Mouse (Mus musculus): ENCODE measurements around the gene Il17rd. TPM values are rescaled to one million over a fixed set of nuclear protein-coding genes. Genes with fewer than 3 reads are reported as not detected.

The Il17rd gene
- polyA plus RNA-seq, 1 experiment: 0.67 TPM

DNA sequence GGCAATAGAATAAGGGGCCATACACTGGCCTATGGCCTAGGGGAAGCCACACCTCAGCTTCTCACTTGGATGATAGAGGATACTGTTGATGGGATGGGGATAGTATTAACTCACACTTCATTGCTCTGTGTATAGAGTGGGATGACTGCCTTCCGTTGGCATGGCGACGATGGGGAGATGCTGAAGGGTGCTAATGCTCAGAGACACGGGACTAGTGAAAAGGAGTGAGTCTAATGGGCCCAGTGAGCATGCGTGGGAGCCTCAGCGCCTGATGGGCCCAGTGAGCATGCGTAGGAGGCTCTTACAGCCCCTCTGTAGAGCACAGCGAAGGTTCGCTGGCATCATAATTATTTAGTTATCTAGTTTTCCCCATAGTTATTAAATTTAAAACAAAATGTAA lies 100.2 kb downstream of the Il17rd start:
- Histone ChIP-seq H3K27ac (replicated peaks; ENCODE audit: low read depth, low read length) (no peak overlapping the region), H3K4me3 (ENCODE audit: insufficient read depth, low read depth, low read length) (no peak overlapping the region), H3K4me1 (ENCODE audit: control insufficient read depth, insufficient read depth, insufficient read length, low read length) (peaks cover 2% of the 10 kb centered on the region; the same call in 1 of the 2 replicates)

DNA sequence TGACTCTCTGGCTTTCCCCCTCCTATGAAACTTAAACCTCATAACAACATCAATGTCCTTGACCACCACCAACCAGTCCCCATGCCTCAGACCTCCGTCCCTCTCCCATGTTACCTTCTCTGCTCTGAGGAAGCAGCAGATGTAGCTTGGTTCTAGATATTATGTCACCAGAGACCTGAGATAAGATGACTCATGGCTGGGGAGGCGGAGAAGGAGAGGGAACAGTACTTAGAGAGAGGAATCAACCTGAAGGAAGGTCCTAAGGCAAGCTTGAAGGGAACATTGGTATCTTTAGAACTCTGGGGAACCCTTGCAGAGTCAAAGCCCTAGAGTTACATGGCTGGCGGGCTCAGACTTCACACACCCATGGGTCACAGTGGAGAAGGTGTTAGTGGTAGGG lies 101.2 kb downstream of the Il17rd start:
- no peak overlapping the region for H3K27ac ChIP-seq (replicated peaks; ENCODE audit: low read depth, low read length)
- no peak overlapping the region for H3K4me3 ChIP-seq (ENCODE audit: insufficient read depth, low read depth, low read length)
- peaks cover 5% of the 10 kb centered on the region; the same call in 1 of the 2 replicates for H3K4me1 ChIP-seq (ENCODE audit: control insufficient read depth, insufficient read depth, insufficient read length, low read length)

DNA sequence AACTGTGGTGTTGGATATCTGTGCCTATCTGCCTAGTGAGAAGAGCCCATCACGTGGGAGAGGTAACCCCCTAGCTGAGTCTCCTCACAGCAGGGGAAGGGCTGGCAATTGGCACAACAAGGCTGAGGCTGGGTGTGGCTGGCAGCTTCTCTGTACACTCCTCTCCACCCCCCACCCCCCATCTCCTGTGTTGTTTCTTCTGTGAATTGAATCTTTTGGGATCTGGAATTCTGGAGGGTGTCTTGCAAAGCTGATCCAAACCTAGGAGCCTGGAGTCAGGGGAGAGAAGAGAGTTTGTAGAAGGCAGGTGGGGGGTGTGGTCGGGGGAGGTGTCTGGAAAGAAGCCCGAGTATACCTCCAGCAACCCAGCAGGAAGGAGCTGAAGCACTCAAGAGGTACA lies 102.7 kb downstream of the Il17rd start:
- H3K4me3 ChIP-seq (ENCODE audit: insufficient read depth, low read depth, low read length): no peak overlapping the region
- no peak overlapping the region for H3K27ac ChIP-seq (replicated peaks; ENCODE audit: low read depth, low read length)
- H3K4me1 ChIP-seq (ENCODE audit: control insufficient read depth, insufficient read depth, insufficient read length, low read length): peaks cover 5% of the 10 kb centered on the region; the same call in 1 of the 2 replicates

DNA sequence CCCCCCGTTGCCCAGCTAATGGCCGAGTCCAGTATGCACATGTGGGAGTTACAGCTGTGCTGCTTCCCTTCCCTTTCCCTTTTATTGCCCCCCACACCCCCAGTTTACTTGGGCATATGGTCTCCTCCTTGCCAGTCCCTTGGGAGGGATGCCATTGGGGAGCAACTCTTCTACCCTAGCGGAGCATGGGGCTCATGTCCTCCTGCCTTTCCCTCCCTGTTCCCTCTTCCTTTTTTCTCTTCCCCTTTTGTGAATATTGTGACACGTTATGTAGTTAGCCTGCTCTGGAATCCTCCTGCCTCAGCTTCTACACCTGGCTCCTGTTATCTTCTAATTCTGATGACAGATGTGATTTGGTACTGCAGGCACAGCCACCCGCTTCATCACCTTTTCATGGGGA lies 103.9 kb downstream of the Il17rd start:
- no peak overlapping the region for H3K4me3 ChIP-seq (ENCODE audit: insufficient read depth, low read depth, low read length)
- no peak overlapping the region for H3K27ac ChIP-seq (replicated peaks; ENCODE audit: low read depth, low read length)
- H3K4me1 ChIP-seq (ENCODE audit: control insufficient read depth, insufficient read depth, insufficient read length, low read length): peaks cover 5% of the 10 kb centered on the region; the same call in 1 of the 2 replicates

DNA sequence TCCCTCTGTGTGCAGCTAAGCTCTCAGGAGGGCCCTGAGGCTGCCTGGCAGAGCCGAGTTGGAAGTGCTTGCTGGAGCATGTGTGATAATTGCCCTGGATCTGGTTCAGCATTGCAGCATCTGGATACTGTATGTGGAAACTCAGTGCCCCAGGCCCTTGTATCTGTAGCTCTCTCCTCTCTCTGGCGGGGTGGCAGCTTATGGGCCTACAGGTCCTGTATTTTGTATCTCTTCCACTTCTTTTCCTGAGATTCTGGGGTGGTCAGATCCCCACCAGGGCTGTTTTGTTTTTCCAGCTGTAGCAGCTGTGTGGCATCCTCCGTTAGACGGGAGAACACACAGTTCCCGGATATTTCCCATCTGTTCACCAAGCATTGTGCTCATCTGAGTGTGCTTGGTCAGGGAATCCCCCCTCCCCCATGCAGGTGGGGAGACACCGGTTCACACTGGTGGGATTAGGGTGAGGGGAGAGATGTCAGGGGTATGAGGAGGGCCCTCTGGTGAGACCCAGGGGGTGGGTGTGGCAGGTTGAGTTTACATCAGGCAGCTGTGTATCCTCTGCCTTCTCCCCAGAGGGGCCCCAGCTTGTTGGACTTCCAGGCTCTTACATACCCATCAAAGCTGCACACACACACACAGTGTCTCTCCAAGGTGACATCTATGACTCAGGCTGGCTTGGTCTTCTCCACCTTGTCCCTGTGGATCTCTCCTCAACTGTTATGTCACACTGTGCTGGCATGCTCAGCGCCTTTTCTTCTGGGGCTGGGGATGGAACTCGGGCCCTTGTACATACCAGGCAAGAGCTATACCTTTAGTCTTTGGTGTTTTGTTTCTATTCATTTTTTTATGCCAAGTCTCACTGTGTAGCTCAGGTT lies 106.7 kb downstream of the Il17rd start:
- Histone ChIP-seq H3K27ac (replicated peaks; ENCODE audit: low read depth, low read length) (no peak overlapping the region), H3K4me3 (ENCODE audit: insufficient read depth, low read depth, low read length) (no peak overlapping the region), H3K4me1 (ENCODE audit: control insufficient read depth, insufficient read depth, insufficient read length, low read length) (peaks cover 5% of the 10 kb centered on the region; the same call in 1 of the 2 replicates)

DNA sequence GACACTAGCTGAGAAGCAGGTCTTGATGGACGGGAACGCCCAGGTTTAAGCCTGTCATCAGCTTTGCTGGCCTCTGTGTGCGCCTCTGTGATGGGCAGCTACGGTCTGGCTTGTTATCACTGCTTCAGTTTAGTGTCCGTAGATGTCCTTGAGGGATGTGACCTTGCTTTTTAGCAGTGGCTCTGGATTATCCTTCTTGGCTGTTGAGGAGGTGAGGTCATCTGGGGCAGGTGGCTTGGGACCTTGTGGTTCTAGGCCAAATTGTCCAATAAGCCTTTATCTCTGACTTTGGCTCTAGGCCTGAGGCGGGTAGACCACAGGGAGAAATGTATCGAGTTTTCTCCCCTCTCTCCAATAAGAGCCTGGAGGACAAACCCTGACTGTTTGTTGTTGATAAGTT lies 109.0 kb downstream of the Il17rd start:
- H3K4me1 ChIP-seq (ENCODE audit: control insufficient read depth, insufficient read depth, insufficient read length, low read length): peaks cover 5% of the 10 kb centered on the region; the same call in 1 of the 2 replicates
- no peak overlapping the region for H3K27ac ChIP-seq (replicated peaks; ENCODE audit: low read depth, low read length)

DNA sequence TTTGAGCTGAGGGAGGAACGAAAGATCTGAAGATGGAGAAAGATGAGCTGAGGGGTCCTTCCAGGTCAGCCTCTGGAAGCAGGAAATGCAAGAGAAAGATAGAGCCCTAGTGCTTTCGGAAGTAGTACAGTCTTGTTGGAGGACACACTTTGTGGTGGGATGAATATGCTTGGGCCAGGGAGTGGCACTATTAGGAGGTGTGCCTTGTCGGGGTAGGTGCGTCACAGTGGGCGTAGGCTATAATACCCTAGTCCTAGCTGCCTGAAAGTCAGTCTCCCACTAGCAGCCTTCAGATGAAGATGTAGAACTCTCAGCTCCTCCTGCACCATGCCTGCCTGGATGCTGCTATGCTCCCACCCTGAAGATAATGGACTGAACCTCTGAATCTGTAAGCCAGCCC lies 110.7 kb downstream of the Il17rd start:
- no peak overlapping the region for H3K4me3 ChIP-seq (ENCODE audit: insufficient read depth, low read depth, low read length)
- H3K4me1 ChIP-seq (ENCODE audit: control insufficient read depth, insufficient read depth, insufficient read length, low read length): no peaks in the 10 kb centered on the region
- no peak overlapping the region for H3K27ac ChIP-seq (replicated peaks; ENCODE audit: low read depth, low read length)

More for the DNA sequence above, 109.0 kb downstream of the Il17rd start:
- H3K4me3 ChIP-seq (ENCODE audit: insufficient read depth, low read depth, low read length): no peak overlapping the region

DNA sequence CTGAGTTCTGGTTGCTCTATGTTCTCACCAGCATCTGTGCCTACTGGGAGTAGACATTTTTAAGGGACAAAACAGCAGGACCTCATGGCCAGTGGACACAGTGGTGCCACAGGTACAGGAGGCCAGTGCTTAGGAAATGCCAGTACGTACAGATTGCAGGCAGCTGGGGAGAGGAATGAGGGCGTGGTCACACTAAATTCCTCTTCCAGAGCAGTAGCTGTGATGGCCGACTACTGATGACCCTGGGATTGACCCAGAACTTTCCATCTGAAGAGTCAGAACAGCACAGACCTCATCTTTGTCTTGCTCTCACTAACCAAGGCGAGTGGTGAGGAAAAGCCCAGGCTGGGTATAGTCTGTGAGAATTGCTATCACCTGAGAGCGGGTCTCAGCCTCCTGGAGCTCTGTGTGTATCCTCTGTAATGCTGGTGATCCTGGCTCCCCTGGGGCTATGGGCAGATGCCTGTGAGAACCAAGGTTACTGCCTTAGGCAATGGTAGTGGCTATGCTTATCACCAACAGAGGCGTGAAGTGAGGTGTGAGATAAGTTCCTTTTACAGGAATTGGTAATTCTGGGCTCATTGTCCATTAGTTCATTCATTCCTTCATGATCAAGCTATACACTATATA lies 111.4 kb downstream of the Il17rd start:
- Histone ChIP-seq H3K4me3 (ENCODE audit: insufficient read depth, low read depth, low read length) (no peak overlapping the region), H3K27ac (replicated peaks; ENCODE audit: low read depth, low read length) (no peak overlapping the region), H3K4me1 (ENCODE audit: control insufficient read depth, insufficient read depth, insufficient read length, low read length) (no peaks in the 10 kb centered on the region)

DNA sequence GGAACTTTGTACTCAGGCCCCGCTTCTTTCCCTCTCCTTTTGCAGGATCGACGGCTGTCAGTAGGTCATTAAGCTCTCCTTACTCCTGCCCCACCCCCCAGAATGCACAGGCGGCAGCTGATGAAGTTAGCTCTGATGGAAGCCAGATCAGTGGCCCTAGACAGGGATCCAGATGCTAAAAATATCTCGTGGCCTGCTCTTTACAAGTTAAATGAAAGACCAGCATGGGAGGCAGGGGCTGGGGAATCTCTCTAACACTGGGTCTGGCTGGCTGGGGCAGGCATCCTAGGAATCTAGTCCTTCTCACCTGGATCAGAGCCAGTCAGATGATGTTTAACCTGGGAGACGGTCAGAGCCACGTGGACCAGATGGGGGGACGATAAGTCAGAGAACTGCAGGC lies 112.7 kb downstream of the Il17rd start:
- Histone ChIP-seq H3K27ac (replicated peaks; ENCODE audit: low read depth, low read length) (no peak overlapping the region), H3K4me1 (ENCODE audit: control insufficient read depth, insufficient read depth, insufficient read length, low read length) (no peaks in the 10 kb centered on the region), H3K4me3 (ENCODE audit: insufficient read depth, low read depth, low read length) (no peak overlapping the region)

DNA sequence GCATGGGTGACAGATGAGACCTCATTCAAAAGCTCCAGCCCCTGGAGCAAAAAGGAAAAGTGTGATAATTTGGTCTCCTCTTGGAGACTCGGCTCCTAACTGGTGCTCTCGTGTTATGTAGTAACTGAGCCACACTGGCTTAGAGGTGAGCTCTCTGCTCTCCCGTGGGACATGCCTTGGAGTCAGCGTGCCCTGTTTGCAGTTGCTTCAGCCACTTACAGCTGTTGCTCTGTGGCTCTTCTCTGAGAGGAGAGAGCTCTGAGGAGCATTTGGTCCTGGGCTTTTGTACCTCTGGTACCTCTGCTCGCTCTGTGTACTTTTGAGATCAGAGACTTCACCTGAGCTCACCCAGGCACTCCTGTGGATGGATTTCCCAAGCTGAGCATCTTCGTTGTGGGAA lies 116.3 kb downstream of the Il17rd start:
- no peaks in the 10 kb centered on the region for H3K4me1 ChIP-seq (ENCODE audit: control insufficient read depth, insufficient read depth, insufficient read length, low read length)
- no peak overlapping the region for H3K27ac ChIP-seq (replicated peaks; ENCODE audit: low read depth, low read length)

DNA sequence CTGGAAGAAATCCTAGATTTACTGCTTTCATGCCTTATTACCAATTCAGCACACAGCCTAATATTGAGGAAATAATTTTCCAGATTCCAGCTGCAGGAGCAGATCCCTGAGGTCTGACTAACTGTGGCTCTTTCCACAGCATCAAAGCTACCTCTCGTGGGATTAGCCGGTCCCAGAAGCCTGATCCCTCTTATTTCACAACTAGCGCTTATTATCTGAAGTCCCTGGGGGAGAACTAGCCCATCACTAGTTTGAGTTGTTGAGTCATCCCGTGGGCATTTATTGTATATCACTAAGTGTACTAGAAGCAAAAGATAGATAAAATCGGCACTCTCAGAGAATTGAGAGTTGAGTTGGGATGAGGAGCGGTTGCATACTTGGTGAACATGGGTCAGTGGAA lies 117.3 kb downstream of the Il17rd start:
- Histone ChIP-seq H3K4me1 (ENCODE audit: control insufficient read depth, insufficient read depth, insufficient read length, low read length) (no peaks in the 10 kb centered on the region), H3K4me3 (ENCODE audit: insufficient read depth, low read depth, low read length) (no peak overlapping the region), H3K27ac (replicated peaks; ENCODE audit: low read depth, low read length) (no peak overlapping the region)

More for the DNA sequence above, 116.3 kb downstream of the Il17rd start:
- H3K4me3 ChIP-seq (ENCODE audit: insufficient read depth, low read depth, low read length): no peak overlapping the region

Other genes with a start within 250 kb of the Il17rd start
- 0.71 and 1.8 TPM in 2 replicates for gene Asb14, start 144.4 kb upstream of the Il17rd start, polyA plus RNA-seq (2012; ENCODE audit: insufficient read depth, insufficient read length, missing spikeins)
- 7.0 and 18.7 TPM in 2 replicates for gene Appl1, start 67.7 kb upstream of the Il17rd start, polyA plus RNA-seq (2012; ENCODE audit: insufficient read depth, insufficient read length, missing spikeins)
- not detected in 2 replicates for gene Hesx1, start 44.5 kb upstream of the Il17rd start, polyA plus RNA-seq (2012; ENCODE audit: insufficient read depth, insufficient read length, missing spikeins)
- gene Arhgef3, start 76.0 kb downstream of the Il17rd start, polyA plus RNA-seq (2012; ENCODE audit: insufficient read depth, insufficient read length, missing spikeins): 8.0 and 8.9 TPM in 2 replicates